Mouse (Mus musculus): ENCODE data around the gene Picalm.

The Picalm gene

DNA sequence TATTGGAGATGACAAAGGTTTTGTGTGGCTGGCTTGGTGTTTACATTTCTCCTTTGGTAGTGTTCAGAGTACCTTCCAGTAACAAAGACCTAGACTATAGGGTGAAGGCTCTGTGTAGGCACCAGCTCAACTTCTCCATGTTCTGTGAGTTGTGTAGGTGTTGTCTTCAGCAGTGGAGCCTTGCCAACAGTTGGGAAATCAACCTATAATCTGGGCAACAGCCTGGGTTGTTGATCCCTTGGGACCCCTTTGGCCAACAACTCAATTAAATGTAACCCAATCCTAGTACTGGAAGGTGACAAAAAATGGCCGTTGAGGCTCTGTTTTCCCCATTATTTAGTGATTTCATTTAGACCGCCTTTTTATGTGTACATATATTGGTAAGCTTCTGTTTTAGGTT lies 80.1 kb downstream of the Picalm start:
- DNase-seq (ENCODE audit: low spot score in 2 of 2), result no peak

- DNase-seq (ENCODE audit: low spot score in 2 of 2), result no peak
Observed at GRCm38 (mm10) chr7:90210947-90211346, 80.9 kb downstream of the Picalm start.

DNA sequence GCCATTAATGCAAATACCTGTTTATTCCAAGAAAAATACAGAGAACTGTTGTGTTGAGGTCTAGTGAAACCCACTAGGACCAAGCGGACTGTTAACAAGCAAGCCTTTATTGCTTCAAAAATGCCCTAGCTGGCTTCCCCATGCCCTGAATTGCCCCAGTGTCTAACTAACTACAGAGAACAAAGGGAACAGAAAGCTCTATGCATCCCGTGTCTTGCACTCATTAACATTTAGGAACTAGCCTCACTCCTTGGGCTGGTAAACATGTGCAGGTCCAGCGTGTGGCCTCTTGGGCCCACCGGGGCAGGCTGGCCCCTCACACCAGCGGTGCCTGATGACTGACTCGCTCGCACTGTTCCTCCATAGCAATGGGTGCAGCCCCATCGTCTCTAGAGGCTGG lies 86.5 kb downstream of the Picalm start:
- no peak for DNase-seq (ENCODE audit: low spot score in 2 of 2)

DNA sequence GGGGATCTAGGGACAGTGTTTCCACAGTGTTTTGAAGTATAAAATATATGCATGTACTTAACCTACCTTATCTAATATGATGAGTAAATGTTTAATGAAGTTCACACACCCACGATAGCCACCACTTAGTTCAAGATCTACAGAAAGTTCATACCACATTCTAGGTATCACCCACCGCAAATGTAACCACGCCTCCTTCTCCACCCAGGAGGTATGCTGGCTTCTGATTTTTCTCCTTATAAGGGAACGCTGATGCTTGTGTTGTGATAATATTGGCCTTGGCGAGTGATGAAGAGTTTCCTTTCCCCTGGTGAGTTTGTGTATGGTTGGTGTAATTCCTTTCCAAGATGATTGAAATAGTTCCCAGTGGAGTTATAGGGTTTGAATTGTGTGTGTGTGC lies 88.1 kb downstream of the Picalm start:
- DNase-seq (ENCODE audit: low spot score in 2 of 2), result no peak

GRCm38 (mm10) chr7:90221487-90221886 lies 91.5 kb downstream of the Picalm start:
- DNase-seq (ENCODE audit: low spot score in 2 of 2), result no peak

GRCm38 (mm10) chr7:90228075-90228474 lies 98.1 kb downstream of the Picalm start:
- no peak for DNase-seq (ENCODE audit: low spot score in 2 of 2)

DNA sequence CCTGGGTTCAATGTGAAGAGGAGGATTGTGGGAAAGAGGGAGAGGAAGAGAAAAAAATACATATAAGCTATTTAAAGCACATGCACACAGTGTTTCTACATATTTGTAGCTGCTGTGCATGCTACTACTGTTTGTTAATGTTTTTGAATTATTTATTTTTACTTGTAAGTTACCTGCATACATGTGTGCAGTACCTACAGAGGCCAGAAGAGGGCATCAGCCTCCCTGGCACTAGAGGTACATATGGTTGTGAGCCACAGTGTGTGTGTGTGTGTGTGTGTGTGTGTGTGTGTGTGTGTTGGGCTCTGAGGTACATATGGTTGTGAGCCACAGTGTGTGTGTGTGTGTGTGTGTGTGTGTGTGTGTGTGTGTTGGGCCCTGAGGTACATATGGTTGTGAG lies 98.9 kb downstream of the Picalm start:
- DNase-seq (ENCODE audit: low spot score in 2 of 2), result peak in 1 of 2 experiments; percentile 20

- DNase-seq (ENCODE audit: low spot score in 2 of 2), result no peak
Observed at GRCm38 (mm10) chr7:90231431-90231830, 101.4 kb downstream of the Picalm start.

- no peak for DNase-seq (ENCODE audit: low spot score in 2 of 2)
Observed at GRCm38 (mm10) chr7:90233921-90234320, 103.9 kb downstream of the Picalm start.

- no peak for DNase-seq (ENCODE audit: low spot score in 2 of 2)
Observed at GRCm38 (mm10) chr7:90236289-90236905, 106.4 kb downstream of the Picalm start.

DNA sequence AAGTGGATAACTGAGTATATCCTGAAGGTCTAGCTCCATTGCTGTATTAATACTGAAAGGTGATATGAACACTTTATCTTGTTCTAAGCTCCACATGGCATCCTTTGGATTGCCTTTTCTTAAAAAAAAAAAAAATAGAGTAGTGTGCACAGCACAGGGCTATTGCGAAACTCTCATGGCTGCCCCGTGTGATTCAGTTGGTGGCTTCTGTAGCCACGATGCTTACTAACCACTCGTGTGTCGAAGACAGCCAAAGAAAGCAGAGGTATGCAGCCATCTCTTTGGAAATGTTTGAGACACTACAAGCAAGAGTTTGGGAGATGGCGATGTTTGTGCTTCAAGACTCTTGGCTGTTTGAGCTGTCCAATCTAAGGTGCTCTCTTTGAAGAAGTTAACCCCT lies 113.1 kb downstream of the Picalm start:
- no peak for DNase-seq (ENCODE audit: low spot score in 2 of 2)

DNA sequence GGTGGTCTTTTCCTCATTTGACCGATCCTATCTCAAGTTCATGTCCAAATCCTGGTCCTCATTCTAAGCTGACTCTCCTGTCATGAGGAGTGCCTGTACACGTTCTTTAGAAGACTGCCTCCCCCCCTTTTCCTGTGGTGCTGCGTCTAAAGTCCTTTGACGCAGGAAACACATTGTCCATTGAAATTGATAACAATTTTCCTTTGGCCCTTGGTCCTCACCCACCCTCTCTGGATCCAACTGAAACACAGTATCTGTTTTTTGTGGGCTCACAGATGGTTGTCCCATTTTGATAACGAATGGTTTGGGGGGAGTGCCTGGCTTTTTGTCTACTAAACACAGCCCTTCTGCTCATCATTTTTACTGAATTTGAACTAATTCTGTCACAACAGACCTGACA lies 113.6 kb downstream of the Picalm start:
- no peak for DNase-seq (ENCODE audit: low spot score in 2 of 2)

DNA sequence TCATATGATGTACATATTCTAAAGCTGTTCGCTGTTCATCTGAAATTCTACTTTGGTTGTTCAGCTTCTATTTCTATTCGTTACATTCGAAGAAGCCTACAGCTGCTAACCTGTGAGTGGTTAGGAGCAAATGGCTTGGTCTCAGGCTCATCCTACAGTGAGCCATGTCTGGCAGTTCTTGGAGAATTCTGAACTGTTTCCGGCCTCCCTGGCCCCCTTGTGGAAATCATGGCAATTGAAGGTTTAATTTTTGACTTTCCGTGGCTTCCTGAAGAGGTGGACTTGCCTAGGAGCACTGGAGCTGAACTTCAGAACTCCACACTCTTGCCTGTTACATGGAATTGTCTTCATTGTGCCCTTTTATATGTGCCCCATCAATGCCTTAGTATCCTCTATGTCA lies 122.9 kb downstream of the Picalm start:
- DNase-seq (ENCODE audit: low spot score in 2 of 2), result no peak

GRCm38 (mm10) chr7:90258701-90259100 lies 128.7 kb downstream of the Picalm start:
- no peak for DNase-seq (ENCODE audit: low spot score in 2 of 2)

DNA sequence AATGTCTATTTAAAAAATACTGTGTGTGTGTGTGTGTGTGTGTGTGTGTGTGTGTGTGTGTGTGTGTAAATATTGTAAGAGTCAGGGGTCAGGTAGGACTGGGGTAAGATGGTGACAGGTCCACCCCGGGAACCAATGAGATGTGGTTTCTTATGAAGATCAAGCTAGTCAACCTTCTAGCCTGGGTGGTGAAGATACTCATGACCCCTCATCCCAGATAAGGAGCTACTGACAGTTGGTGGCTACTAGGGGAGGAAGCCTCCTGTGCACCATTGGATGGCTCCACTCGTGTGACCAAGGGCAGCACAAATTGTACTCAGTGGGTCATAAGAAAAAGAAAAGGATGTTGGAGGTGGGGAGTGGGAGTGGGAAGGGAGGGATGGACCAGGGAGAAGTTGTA lies 129.9 kb downstream of the Picalm start:
- DNase-seq (ENCODE audit: low spot score in 2 of 2), result no peak

DNA sequence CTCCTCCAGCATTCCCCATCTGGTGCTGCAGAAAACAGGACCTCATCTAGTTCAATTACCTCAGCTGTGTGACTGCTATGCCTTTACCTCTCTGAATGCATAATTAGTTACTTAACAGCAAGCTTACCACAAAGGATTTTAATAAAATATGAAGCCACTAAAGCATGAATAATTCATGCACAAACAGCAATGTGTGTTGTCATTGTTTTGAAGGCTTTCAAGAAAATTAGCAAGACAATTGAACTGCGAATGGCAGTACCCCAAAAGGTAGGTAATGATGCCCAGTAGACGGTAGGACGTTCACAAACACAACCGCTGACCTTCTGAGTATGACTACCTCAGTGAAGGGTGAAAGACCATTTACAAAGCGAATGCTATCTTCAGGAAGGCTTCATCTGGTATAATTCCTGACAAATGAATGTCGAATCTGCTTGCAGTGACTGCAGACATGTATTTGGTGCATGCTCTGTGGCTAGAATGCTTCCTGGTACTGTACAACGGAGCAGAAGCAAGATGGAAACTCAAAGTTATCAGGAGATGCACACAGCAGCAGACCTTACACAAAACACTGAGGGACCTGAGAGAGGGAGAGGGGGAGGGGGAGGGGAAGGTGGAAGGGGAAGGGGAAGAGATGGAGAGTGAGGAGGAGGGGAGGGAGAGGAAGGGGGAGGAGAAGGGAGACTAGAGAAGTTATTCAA lies 132.0 kb downstream of the Picalm start:
- no peak for DNase-seq (ENCODE audit: low spot score in 2 of 2)

All from cerebellum, postnatal 4 days (tissue).